Mouse (Mus musculus) ES-E14 (cell line): ENCODE data around the gene Scn1b. TPM values are rescaled to one million over a fixed set of nuclear protein-coding genes. Genes with fewer than 3 reads are reported as not detected.

Experiments used
- DNase-seq: peaks from one replicate; pipeline ENCODE4 v3.0.0-alpha.2; 2013; ENCODE audit warnings: low read depth, low spot score
- H3K27ac ChIP-seq: 2 replicates; pipeline ENCODE4 v1.5.1; 2012; ENCODE audit warnings: low read depth, mild to moderate bottlenecking, low read length, moderate library complexity, mixed read lengths; ENCODE audit not compliant: poor library complexity, insufficient read depth, severe bottlenecking
- H3K36me3 ChIP-seq: 2 replicates; pipeline ENCODE4 v1.6.1; 2012; ENCODE audit warnings: mild to moderate bottlenecking, low read length, moderate library complexity, mixed read lengths; ENCODE audit not compliant: control insufficient read depth, poor library complexity, insufficient read depth, severe bottlenecking
- H3K4me1 ChIP-seq, 2 experiments: fragments of 150-350 bp in 1 of 2; sonication (generic) in 1 of 2; 2 replicates each; pipeline ENCODE4 v1.6.1; 2012; ENCODE audit warnings: low read length in 2 of 2, mild to moderate bottlenecking in 1 of 2, mixed read lengths in 1 of 2; ENCODE audit not compliant: control insufficient read depth in 2 of 2, insufficient read depth in 2 of 2, poor library complexity in 1 of 2
- H3K4me3 ChIP-seq, 2 experiments: fragments of 150-350 bp in 1 of 2; sonication (generic) in 1 of 2; 2 replicates each; pipeline ENCODE4 v1.5.1; 2012; ENCODE audit warnings: low read length in 2 of 2, low read depth in 1 of 2, mild to moderate bottlenecking in 1 of 2, mixed read lengths in 1 of 2; ENCODE audit not compliant: insufficient read depth in 1 of 2, poor library complexity in 1 of 2, severe bottlenecking in 1 of 2
- H3K9ac ChIP-seq: 2 replicates; pipeline ENCODE4 v1.6.1; 2012; ENCODE audit warnings: low read depth, mild to moderate bottlenecking, low read length, mixed read lengths; ENCODE audit not compliant: poor library complexity, insufficient read depth, severe bottlenecking
- H3K9me3 ChIP-seq: fragments of 150-350 bp; sonication (generic); 2 replicates; pipeline ENCODE4 v1.6.1; 2012; ENCODE audit warnings: low read depth, mild to moderate bottlenecking, low read length; ENCODE audit not compliant: control insufficient read depth, insufficient read depth
- CHD2 ChIP-seq: IDR thresholded peaks from 2 replicates; pipeline ENCODE4 v1.6.1; 2014; ENCODE audit warnings: mild to moderate bottlenecking, low read depth, low read length, inconsistent platforms
- HCFC1 ChIP-seq: IDR thresholded peaks from 2 replicates; pipeline ENCODE4 v1.6.1; 2012; ENCODE audit warnings: low read length, inconsistent platforms, borderline replicate concordance; ENCODE audit not compliant: insufficient read depth
- MAFK ChIP-seq: IDR thresholded peaks from 2 replicates; pipeline ENCODE4 v1.6.1; 2014; ENCODE audit warnings: mild to moderate bottlenecking, low read depth, low read length, inconsistent platforms; ENCODE audit not compliant: insufficient read depth
- ZC3H11A ChIP-seq: IDR thresholded peaks from 2 replicates; pipeline ENCODE4 v1.6.1; 2012; ENCODE audit warnings: low read depth, mild to moderate bottlenecking, inconsistent platforms, low read length, borderline replicate concordance
- ZNF384 ChIP-seq: IDR thresholded peaks from 2 replicates; pipeline ENCODE4 v1.6.1; 2012; ENCODE audit warnings: low read depth, low read length, inconsistent platforms
- in situ Hi-C, 2 experiments: fragments of 600-800 bp; cut with MboI; formaldehyde crosslinking; loops; one replicate each; pipeline ENCODE4 v1.15.1; 2025; ENCODE audit warnings: low sequenced_read_pairs in 2 of 2, inconsistent platforms in 1 of 2; ENCODE audit not compliant: unreplicated experiment in 2 of 2
- total RNA-seq: library from RNA; depleted of rRNA; stranded (reverse); fragments of 300-350 nt; gene quantifications from 2 replicates; pipeline ENCODE4 v1.2.3, GENCODE M21; 2012

Scn1b gene
- total RNA-seq, 1 experiment: 16.3 TPM

DNA sequence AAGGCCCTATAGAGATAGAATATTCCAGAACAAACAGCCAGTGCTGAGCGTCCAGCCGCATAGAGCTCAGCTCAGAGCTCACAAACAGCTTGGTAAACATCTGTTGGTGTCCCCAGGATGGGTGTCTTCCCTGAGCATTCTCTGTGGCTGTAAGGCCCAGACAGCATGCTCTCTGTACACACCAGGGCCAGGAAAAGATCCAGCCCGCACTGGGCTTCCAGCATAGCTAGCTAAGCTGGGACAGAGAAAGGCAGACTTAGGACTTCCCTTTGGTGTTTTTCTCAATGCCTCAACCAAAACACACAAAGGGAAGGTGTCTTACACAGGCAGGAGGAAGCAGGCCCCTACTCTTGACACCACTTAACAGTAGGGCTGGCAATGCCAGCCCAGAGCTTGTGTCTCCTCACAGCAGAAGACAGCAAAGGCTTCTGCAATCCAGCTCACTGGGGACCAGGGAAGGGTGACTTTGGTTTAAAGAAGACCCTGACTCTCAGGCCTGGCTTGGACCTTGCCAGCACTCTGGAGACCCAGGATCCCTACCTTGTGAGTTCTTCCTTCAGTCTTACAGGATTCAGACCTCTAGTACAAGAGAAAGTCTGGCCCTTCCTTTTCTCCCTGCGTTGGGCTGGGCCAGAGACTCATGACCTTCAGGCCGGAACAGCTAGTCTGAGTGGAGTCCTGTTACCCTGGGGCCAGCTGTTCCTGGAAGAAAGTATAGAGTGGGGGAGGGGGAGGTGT is 28.7 kb upstream of the Scn1b start, which contains the start of gene Gramd1a:
Gene Gramd1a, minus strand, starts transcription at position 601 of the 738 bp plus-strand sequence.
- Histone ChIP-seq H3K36me3 (no peaks in the 10 kb centered on the region; the same call in 1 of the 2 replicates), H3K9ac (peak within 1 kb of the TSS; percentile 57; the same call in 1 of the 2 replicates), H3K4me3 (peak within 1 kb of the TSS; percentile 49 to 61), H3K27ac (peak within 1 kb of the TSS; percentile 91), H3K9me3 (no peaks in the 10 kb centered on the region), H3K4me1 (peaks cover 8 to 16% of the 10 kb centered on the region in 2 experiments)
- no peak for DNase-seq
- in situ Hi-C loops: no loop called here
- 0 out of 2 replicates have a peak, but pooled peaks have one; percentile 45 for TF ChIP-seq CHD2
- TF ChIP-seq ZC3H11A: no peak
- no peak for TF ChIP-seq MAFK
- TF ChIP-seq ZNF384: no peak
- TF ChIP-seq HCFC1: 0 out of 2 replicates have a peak, but pooled peaks have one; percentile 18

DNA sequence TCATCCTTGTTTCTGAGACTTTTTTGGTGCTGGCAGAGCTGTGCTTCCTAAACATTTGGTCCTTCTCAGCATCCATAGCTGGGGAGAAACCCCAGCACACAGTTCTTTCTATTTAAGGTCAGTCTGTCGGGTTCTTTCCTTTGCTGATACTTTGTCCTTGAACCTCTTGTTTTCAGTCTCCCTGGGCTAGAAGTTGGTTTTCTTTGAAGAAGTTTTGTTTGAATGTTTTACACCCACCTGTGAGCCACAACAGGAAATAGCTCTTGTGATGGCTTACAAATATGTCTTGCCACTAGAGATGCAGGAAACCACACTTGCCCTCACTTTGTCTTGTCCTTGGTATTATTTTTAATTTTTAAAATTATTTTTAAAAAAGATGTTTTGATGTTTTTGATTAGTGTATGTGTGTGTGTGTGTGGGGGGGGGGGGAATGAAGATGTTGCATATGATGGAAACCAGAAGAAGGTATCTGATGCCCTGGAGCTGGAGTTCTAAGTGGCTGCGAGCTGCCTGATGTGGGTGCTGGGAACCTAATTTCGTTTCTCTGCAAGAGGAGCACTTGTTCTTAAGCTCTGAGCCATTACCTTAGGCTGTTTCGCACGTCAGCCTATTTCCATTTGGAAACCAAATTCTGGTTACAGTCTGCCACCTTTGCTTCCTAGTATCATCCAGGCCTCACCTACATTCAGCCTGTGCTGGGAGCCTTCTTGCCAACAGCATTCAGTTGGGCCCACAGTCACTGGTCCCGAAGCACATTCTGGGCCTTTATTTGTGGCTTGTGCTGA is 26.9 kb upstream of the Scn1b start:
- Histone ChIP-seq H3K9me3 (no peaks in the 10 kb centered on the region), H3K36me3 (no peaks in the 10 kb centered on the region; the same call in 1 of the 2 replicates), H3K9ac (no peak overlapping the region), H3K27ac (no peak overlapping the region; the same call in 1 of the 2 replicates), H3K4me3 (no peak overlapping the region), H3K4me1 (peaks cover 10 to 27% of the 10 kb centered on the region in 2 experiments)
- in situ Hi-C loops: no loop called here
- DNase-seq: no peak
- no peak for TF ChIP-seq ZNF384
- no peak for TF ChIP-seq ZC3H11A
- TF ChIP-seq CHD2: no peak
- TF ChIP-seq MAFK: no peak
- no peak for TF ChIP-seq HCFC1

DNA sequence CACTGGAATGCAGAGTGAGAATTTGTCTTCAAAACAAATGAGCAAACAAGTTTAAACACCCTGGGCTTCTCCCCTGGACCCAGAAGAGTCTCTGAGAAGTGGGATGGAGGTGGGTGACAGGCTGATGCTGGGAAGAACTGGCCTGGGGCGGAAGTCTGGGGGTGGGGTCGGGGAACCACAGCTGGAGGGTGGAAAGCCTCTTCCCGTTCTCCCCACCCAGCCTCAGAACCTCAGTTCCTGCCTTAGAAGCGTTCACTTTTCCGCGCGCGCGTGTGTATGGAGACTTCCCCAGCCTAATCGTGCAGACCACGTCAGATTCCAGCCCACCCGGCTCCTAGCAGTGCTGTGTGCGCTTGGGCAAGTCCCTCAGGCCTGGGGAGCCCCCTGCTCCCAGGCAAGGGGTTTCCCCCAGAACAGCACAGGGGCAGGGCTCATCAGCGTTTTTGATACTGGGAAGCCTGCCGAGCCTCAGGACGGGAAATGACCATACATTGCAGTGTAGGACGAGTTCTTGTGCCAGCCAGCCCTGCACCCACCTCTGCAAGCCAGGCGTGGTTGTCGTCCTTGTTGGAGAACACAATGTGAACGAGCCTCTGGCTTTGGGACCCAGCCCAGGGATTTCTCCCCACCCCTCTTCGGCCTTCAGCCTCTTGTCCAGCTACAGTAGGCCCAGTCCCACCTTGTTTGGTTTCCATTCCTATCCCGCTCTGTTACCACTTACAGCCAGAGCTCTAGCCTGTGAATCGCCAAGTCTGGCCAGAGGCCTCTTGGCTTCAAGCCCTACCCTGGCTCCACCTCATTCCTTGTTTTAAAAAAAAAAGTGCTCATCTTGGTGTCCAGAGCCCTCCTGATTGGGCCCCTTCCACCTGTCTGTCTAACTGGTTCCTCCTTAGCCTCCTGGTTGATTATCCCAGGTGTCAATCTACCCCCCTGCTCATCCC is 24.8 kb upstream of the Scn1b start:
- peaks cover 13 to 33% of the 10 kb centered on the region in 2 experiments for H3K4me1 ChIP-seq
- TF ChIP-seq HCFC1: no peak
- TF ChIP-seq ZNF384: peak; percentile 86
- in situ Hi-C loops: no loop called here
- peak overlapping the region; percentile 85 for H3K9ac ChIP-seq
- H3K9me3 ChIP-seq: no peaks in the 10 kb centered on the region
- peak; percentile 77 for DNase-seq
- peak overlapping the region; percentile 82 for H3K4me3 ChIP-seq
- H3K36me3 ChIP-seq: no peaks in the 10 kb centered on the region; the same call in 1 of the 2 replicates
- H3K27ac ChIP-seq: peak overlapping the region; percentile 83
